In the genomic region with DNA sequence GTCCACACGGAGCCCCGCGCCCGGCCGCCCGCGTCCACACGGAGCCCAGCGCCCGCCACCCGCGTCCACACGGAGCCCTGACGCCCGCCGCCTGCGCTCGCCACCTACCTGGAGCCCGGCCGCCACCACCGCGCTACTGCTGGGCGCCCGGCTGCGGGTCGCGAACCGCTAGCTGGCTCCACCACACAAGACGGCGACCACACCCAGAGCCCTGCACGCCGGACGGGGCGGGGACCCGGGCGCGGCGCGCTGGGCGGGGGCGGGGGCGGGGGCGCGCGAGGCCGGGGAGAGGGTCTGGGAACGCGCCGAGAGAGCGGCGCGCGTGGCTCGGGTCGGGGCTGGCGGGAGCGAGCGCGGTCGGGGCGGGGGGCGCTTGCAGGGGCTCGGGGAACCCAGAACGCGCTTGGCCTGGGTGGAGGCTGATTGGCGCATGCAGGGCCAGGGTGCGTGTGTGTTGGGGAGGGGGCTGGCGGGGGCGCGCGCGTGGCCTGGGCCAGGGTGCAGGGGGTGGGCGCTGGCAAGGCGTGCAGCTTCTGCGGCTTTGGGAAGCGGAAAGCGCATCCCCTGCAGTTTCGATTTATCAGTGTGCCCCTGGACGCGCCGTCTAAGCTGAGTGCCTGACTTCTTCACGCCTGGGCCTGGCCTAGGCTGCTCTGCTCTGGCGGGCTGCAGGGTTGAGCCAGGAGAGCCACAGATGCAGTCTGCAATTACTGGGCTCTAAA, we compare ENCODE assay signal across 8 mouse cellular contexts. TPM values are rescaled to one million over a fixed set of nuclear protein-coding genes. Genes with fewer than 3 reads are reported as not detected.
DNase-seq lines count a peak whose midpoint lies in the region; ATAC-seq and TF ChIP-seq lines count a peak whose summit lies in the region.

A gene (minus strand): TSS at position 255 of the 722 bp plus-strand sequence.

- TF ChIP-seq POLR2A in cerebellum, adult 2 months (IDR thresholded peaks at IDR 0.05; ENCODE audit: borderline replicate concordance, insufficient read depth, low read length) = no peak

- H3K4me1 ChIP-seq in cerebellum, adult 2 months (ENCODE audit: control insufficient read depth, insufficient read depth, low read length) = no peaks in the 10 kb centered on the region

- intact Hi-C loops in left cerebral cortex, postnatal 4 days (cut with DNase I) = no loop called here

- peak in 1 of 2 experiments; percentile 6 for DNase-seq in cerebellum, adult 2 months
- peak; percentile 52 for DNase-seq in brain, embryonic 18.5 days (ENCODE audit: low read depth, low spot score)
- peak; percentile 53 for DNase-seq in gastrocnemius, postnatal 10 days
- DNase-seq in induced T-regulatory cell, adult 2 months (ENCODE audit: low read depth) = peak; percentile 52
- peak; percentile 88 for DNase-seq in left cerebral cortex, postnatal 4 days
- DNase-seq in mesoderm, embryonic 11.5 days (ENCODE audit: low read depth, low spot score) = peak; percentile 84
- DNase-seq in spleen, postnatal 10 days (ENCODE audit: low spot score in 2 of 2) = peak; percentile 33 to 63

- no peak for ATAC-seq in cerebellum, adult (ENCODE audit: insufficient number of reproducible peaks, low FRiP score, low TSS enrichment)

- peak within 1 kb of the TSS; percentile 7 for H3K4me3 ChIP-seq in cerebellum, adult 2 months (replicated peaks; ENCODE audit: insufficient read depth, low read depth, low read length)

- no peak within 1 kb of the TSS for H3K27ac ChIP-seq in cerebellum, adult 2 months (ENCODE audit: insufficient read depth, low read length)

- TF ChIP-seq CTCF in cerebellum, adult 2 months (IDR thresholded peaks at IDR 0.05; ENCODE audit: borderline replicate concordance, insufficient read depth, low read depth, low read length) = no peak

- H3K27me3 ChIP-seq in cerebellum, adult 2 months (ENCODE audit: control insufficient read depth, insufficient read depth, low read length) = peaks cover 2% of the 10 kb centered on the region; the same call in 1 of the 2 replicates

- 2% methylated on average over 81 of the region's 83 CpGs for WGBS in cerebellum, adult 2 months

RNA-seq across cellular contexts. Expression of the gene that starts here (rescaled TPM):
- 34.4 and 38.0 TPM in 2 replicates for polyA plus RNA-seq in cerebellum, adult 2 months (2012; rRNA removed)
- 10 to 100 TPM; 26.5 to 30.2 TPM for total RNA-seq in gastrocnemius, postnatal 10 days (2021)
- 100 to 1,000 TPM; 148 to 154 TPM for total RNA-seq in left cerebral cortex, postnatal 4 days (2021)

Comparison
In these comparisons a context has a peak if more than half of its experiments do, and no peak if none do; other contexts are left out.
1. RNA of the gene that starts here (total RNA-seq): 148 to 154 TPM in left cerebral cortex, postnatal 4 days; 26.5 to 30.2 TPM in gastrocnemius, postnatal 10 days; every median in the first group is over 4 times any median in the second.